Mouse (Mus musculus) erythroblast, embryonic 14.5 days (primary cell): ENCODE data around the gene Cdh6.

Source experiments
- GATA1 ChIP-seq: IDR thresholded peaks from 2 replicates; pipeline ENCODE4 v1.6.1; 2012; ENCODE audit warnings: low read length, inconsistent platforms, mixed read lengths
- TAL1 ChIP-seq: IDR thresholded peaks from 3 replicates; pipeline ENCODE4 v1.6.1; 2012; ENCODE audit warnings: low read length, inconsistent platforms, mixed read lengths

GRCm38 (mm10) chr15:13139662-13140061, 33.8 kb downstream of the Cdh6 start:
- TF ChIP-seq TAL1 (no peak), GATA1 (no peak)
